Mouse (Mus musculus) splenic B cell, adult 2 months (primary cell): ENCODE data around the gene Lman1l.

Experiments used
- DNase-seq: peaks from one replicate; pipeline ENCODE4 v3.0.0-alpha.2; 2011; ENCODE audit warnings: low read depth, low spot score
- H3K27me3 ChIP-seq: 2 replicates; pipeline ENCODE4 v1.6.1; 2012; ENCODE audit warnings: mild to moderate bottlenecking, low read length, moderate library complexity, mixed read lengths; ENCODE audit not compliant: control insufficient read depth, poor library complexity, insufficient read depth, severe bottlenecking
- H3K36me3 ChIP-seq: 2 replicates; pipeline ENCODE4 v1.6.1; 2012; ENCODE audit warnings: mild to moderate bottlenecking, low read length, moderate library complexity, mixed read lengths; ENCODE audit not compliant: control insufficient read depth, poor library complexity, insufficient read depth, severe bottlenecking

Lman1l gene

GRCm38 (mm10) chr9:57639661-57640328 is 19.2 kb upstream of the Lman1l start:
- Histone ChIP-seq H3K36me3 (no peaks in the 10 kb centered on the region; the same call in 1 of the 2 replicates), H3K27me3 (no peaks in the 10 kb centered on the region)
- DNase-seq = peak; percentile 41

DNA sequence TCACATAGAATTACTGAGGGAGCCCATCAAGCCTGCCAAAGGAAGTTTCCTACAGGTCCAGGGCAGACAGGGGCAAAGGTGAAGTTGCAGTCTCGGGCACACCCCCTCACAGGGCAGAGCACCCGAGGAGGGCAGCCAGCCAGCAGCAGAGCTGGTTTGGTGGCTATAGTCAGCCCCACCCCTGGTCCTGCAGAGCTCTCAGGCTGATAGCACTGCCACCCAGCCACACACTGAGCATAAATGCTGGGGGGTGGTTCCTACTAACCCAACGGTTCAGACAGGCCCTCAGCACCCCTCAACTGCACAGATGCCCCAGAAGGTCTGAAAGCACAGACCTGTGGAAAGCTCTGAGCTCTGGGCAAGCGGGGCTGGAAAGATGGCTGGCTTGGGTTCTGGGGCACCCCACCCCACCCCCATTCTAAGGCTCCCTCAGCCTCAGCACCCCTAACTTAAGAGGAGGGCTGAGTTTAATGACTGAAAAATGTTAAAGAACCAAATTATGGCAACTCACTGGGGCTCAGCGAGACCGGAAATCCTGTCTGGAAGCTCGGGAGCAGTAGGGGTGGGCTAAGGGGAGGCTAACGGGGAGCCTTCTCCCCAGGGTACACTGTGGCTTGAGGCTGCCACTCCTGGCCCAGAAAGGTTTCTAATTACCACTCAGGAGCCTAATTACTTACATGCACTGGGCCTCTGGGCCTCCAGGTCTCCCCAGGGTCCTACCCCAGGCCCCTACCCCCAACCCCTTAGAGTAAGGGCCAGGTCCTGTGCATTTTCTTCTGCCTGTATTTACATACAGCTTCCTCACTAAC is 18.3 kb upstream of the Lman1l start:
- no peaks in the 10 kb centered on the region; the same call in 1 of the 2 replicates for H3K36me3 ChIP-seq
- H3K27me3 ChIP-seq = no peaks in the 10 kb centered on the region
- peak; percentile 60 for DNase-seq

- Histone ChIP-seq H3K27me3 (no peaks in the 10 kb centered on the region), H3K36me3 (no peaks in the 10 kb centered on the region; the same call in none of the 2 replicates)
- DNase-seq = peak; percentile 90
These were observed 17.3 kb upstream of the Lman1l start for GRCm38 (mm10) chr9:57637741-57638322.

DNA sequence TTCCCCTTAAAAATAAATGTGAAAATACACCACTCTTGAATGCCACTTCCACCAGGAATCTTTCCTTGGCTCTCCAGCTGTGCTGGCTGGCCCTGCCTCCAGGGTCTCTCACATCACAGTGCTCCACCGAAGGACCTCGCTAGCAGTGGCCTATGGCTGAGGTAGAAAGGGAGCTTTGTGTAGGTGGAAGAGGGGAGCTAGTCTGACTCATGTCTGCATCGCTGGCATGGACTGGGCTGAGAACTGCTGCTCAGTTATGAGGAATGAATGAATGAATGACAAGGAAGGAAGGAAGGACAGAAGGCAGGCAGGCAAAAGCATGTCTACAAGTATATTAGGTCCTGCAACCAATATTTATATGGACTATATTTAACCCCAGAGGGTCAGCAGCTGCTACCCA is 16.7 kb upstream of the Lman1l start:
- DNase-seq = no peak

GRCm38 (mm10) chr9:57633481-57634024 is 13.0 kb upstream of the Lman1l start:
- Histone ChIP-seq H3K27me3 (no peaks in the 10 kb centered on the region), H3K36me3 (peaks cover 25% of the 10 kb centered on the region)
- DNase-seq = peak; percentile 73

More for the DNA sequence above, 16.7 kb upstream of the Lman1l start:
- Histone ChIP-seq H3K27me3 (no peaks in the 10 kb centered on the region), H3K36me3 (no peaks in the 10 kb centered on the region; the same call in none of the 2 replicates)

GRCm38 (mm10) chr9:57629118-57629874 is 8.7 kb upstream of the Lman1l start:
- peaks cover 45% of the 10 kb centered on the region for H3K36me3 ChIP-seq
- DNase-seq = peak; percentile 87
- H3K27me3 ChIP-seq = no peaks in the 10 kb centered on the region

DNA sequence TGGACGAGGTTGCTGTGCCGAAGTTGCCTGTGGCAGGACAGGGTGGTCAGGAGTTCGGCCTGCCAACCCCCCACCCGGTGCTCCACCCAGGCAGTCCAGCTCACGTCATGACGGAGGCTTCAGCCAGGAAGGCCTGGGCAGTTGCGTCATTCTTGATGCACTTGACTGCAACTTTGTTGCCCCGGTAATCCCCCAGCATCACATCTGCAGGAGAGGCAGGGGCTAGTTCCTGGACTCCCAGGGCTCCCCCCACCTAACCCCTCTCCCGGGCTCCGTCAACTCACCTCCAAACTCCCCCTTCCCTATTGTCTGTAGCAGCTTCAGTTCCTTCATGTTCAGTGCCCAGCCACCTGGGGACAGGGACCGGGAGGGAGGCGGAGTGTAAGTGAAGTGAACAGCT is 8.1 kb upstream of the Lman1l start:
- no peak for DNase-seq
- H3K27me3 ChIP-seq = no peaks in the 10 kb centered on the region

GRCm38 (mm10) chr9:57627892-57628291 is 7.3 kb upstream of the Lman1l start:
- Histone ChIP-seq H3K27me3 (no peaks in the 10 kb centered on the region), H3K36me3 (peaks cover 45% of the 10 kb centered on the region)
- no peak for DNase-seq

More for the DNA sequence above, 8.1 kb upstream of the Lman1l start:
- peaks cover 45% of the 10 kb centered on the region for H3K36me3 ChIP-seq

- Histone ChIP-seq H3K27me3 (no peaks in the 10 kb centered on the region), H3K36me3 (peaks cover 45% of the 10 kb centered on the region)
- DNase-seq = no peak
These were observed 6.6 kb upstream of the Lman1l start for GRCm38 (mm10) chr9:57627191-57627590.

DNA sequence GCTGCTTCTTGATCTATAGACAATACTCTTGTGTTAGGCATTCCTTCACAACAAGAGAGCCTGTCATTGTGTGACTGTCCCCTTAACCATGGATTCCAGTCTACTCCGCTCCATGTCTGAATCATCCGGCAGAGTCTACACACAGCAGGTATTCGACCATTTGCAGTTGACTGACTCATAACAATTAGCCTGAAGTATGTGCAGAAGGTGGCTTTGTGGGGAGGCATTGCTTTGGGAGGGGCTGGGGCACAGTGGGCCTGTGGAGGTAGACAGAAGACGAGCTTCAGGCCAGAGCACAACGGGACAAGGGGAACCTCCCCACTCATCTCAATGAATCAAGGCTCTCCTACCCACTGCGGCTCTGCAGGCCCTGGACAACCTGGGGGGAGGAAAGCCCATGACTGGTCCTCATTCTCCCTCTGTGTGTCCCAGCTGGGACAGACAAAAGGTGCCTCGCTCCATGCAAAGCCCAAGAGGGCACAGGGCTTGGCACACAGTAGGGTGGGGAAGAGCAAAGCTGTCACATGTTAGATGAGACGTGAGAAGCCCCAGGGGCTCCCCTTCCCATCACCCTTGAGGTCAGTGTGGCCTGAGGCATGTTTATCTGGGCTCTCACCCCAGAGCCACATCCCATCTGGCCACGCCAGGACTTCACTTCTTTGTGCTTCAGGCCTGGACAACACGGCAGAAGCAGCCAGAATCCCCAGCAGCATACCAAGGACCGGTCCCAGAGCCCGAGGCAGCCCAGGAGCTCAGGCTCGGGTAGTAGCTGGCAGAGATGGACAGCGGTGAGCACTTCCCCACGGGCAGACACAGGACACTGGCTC is 5.3 kb upstream of the Lman1l start:
- Histone ChIP-seq H3K27me3 (no peaks in the 10 kb centered on the region), H3K36me3 (peaks cover 37% of the 10 kb centered on the region)
- no peak for DNase-seq

GRCm38 (mm10) chr9:57624295-57624694 is 3.7 kb upstream of the Lman1l start:
- Histone ChIP-seq H3K36me3 (peaks cover 27% of the 10 kb centered on the region), H3K27me3 (no peaks in the 10 kb centered on the region)
- no peak for DNase-seq

DNA sequence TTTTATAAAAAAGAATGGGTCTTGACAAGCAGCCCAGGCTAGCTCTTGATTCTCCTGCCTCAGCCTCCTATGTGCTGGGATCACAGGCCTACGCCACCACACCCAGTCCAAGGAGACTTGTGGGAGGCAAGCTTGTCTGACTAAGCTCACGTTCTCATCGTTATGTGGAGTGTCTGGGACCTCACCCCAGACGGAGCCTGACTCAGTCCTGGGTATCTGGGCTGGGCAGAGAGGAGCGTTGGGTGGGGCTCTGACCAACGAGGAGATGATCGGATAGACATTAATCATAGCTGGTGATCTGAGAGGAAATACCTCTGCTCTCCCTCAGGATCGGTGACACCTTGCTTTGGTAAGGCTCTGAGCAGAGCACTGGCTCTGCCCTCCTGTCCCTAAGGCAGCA is 1.7 kb downstream of the Lman1l start:
- Histone ChIP-seq H3K27me3 (no peaks in the 10 kb centered on the region), H3K36me3 (no peaks in the 10 kb centered on the region)
- DNase-seq = no peak

DNA sequence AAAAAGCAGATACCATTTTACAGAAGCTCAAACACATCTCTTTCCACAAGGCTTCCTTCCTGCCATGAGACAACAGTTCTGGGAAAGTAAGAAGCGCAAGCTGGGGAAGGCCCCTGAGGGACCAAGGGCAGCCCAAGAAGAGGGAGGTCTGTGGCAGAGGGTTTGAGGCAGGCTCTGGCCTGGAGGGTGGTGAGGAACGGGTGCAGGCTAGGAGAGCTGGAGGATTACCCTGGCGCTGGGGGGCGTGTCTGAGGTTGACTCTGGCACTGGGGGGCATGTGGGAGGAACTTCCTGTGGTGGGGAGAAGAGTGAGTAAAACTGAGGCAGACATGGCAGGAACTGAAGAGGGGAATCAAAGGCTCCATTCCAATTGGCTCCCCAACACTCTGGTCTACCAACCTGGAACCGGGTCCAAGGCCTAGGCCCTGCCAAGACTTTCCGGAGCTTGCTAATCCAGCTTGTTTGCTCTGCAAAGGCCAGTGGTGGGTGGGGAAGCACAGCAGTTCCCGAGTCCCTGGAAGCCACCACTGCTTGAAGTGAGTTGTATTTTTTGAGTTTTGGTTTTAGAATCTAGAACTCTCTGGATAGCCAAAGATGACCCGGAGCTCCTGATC is 2.9 kb downstream of the Lman1l start:
- Histone ChIP-seq H3K36me3 (no peaks in the 10 kb centered on the region), H3K27me3 (no peaks in the 10 kb centered on the region)
- DNase-seq = no peak
